Mouse (Mus musculus) kidney, adult 2 months (tissue): ENCODE measurements at regions not wholly inside any gene's neighbourhood (a gene's known extent, or its start where the extent isn't known, plus 50 kb on each side); places are given as distances from the start of the nearest gene placed in this dataset.

Experiments used
- DNase-seq: peaks from one replicate; pipeline ENCODE4 v3.0.0; 2021
- H3K27ac ChIP-seq: fragments of 200-500 bp; 2 replicates; pipeline ENCODE4 v1.5.1; 2012; ENCODE audit warnings: low read depth, low read length, control low read depth, inconsistent platforms; ENCODE audit not compliant: insufficient read depth
- H3K27me3 ChIP-seq: fragments of 200-500 bp; replicated peaks from 2 replicates; pipeline ENCODE4 v1.6.1; 2012; ENCODE audit warnings: mild to moderate bottlenecking, moderate library complexity, low read length, inconsistent platforms; ENCODE audit not compliant: control insufficient read depth, insufficient read depth
- H3K36me3 ChIP-seq: fragments of 200-500 bp; 2 replicates; pipeline ENCODE4 v1.6.1; 2012; ENCODE audit warnings: mild to moderate bottlenecking, moderate library complexity, low read length, inconsistent platforms; ENCODE audit not compliant: control insufficient read depth, insufficient read depth
- H3K4me1 ChIP-seq: fragments of 200-500 bp; 2 replicates; pipeline ENCODE4 v1.6.1; 2011; ENCODE audit warnings: low read length; ENCODE audit not compliant: control insufficient read depth, insufficient read depth
- H3K4me3 ChIP-seq: fragments of 200-500 bp; 2 replicates; pipeline ENCODE4 v1.5.1; 2011; ENCODE audit warnings: mild to moderate bottlenecking, low read depth, low read length, control low read depth; ENCODE audit not compliant: insufficient read depth
- CTCF ChIP-seq: fragments of 200-500 bp; conservative IDR thresholded peaks from 2 replicates; pipeline ENCODE4 v1.5.1; 2011; ENCODE audit warnings: low read depth, mild to moderate bottlenecking, control low read depth, low read length, moderate library complexity, mixed read lengths; ENCODE audit not compliant: insufficient read depth, insufficient read length
- POLR2A ChIP-seq: fragments of 200-500 bp; IDR thresholded peaks from one replicate; pipeline ENCODE4 v1.6.1; 2011; ENCODE audit warnings: low read depth, low read length, control low read depth
- WGBS: fragments of 180-500 bp; shearing (Covaris S2); methylation state at CpG from one replicate; pipeline ENCODE4 v1.1.7; 2018; 5-methylcytosine and 5-hydroxymethylcytosine counted together

GRCm38 (mm10) chr4:12563016-12563415 lies 391.2 kb upstream of the Fam92a start:
- no peak overlapping the region for H3K27ac ChIP-seq
- H3K4me1 ChIP-seq: no peaks in the 10 kb centered on the region
- no peak overlapping the region for H3K4me3 ChIP-seq
- H3K36me3 ChIP-seq: no peaks in the 10 kb centered on the region
- no peak for TF ChIP-seq CTCF
- TF ChIP-seq POLR2A: no peak
- no peaks in the 10 kb centered on the region for H3K27me3 ChIP-seq
- peak; percentile 31 for DNase-seq
- WGBS: 41% methylated on average over 1 of the region's 1 CpGs

- DNase-seq: no peak
- H3K4me1 ChIP-seq: no peaks in the 10 kb centered on the region
- no peaks in the 10 kb centered on the region for H3K27me3 ChIP-seq
- WGBS: 57% methylated on average over 3 of the region's 3 CpGs
- H3K36me3 ChIP-seq: no peaks in the 10 kb centered on the region
- no peak overlapping the region for H3K27ac ChIP-seq
- H3K4me3 ChIP-seq: no peak overlapping the region
- TF ChIP-seq CTCF (no peak), POLR2A (no peak)
Measured at GRCm38 (mm10) chr4:12560546-12560945, 388.7 kb upstream of the Fam92a start.

- Histone ChIP-seq H3K27ac (no peak overlapping the region), H3K36me3 (no peaks in the 10 kb centered on the region), H3K4me1 (no peaks in the 10 kb centered on the region), H3K27me3 (no peaks in the 10 kb centered on the region), H3K4me3 (no peak overlapping the region)
- WGBS: 80% methylated on average over 4 of the region's 4 CpGs
- TF ChIP-seq POLR2A (no peak), CTCF (no peak)
- no peak for DNase-seq
Measured at GRCm38 (mm10) chr4:12560015-12560414, 388.2 kb upstream of the Fam92a start.

DNA sequence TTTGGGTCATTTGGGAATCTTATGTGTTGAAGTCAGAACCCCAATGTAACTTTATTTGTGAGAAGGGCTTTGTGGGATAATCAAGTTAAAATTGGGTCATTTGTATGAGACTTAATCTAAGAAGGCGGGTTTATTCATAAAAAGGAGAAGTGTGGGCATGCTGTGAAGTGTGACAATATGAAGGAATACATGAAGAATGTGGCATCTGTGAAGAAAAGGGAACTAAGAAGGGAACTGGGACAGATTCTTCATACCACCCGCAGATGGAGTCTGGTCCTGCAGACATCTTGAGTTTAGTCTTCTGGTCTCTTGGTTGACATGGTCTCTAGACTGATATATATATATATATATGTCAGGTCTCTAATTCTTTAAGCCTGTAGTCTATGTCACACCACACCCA lies 385.3 kb upstream of the Fam92a start:
- 89% methylated on average over 2 of the region's 2 CpGs for WGBS
- DNase-seq: no peak
- H3K4me1 ChIP-seq: no peaks in the 10 kb centered on the region
- no peak overlapping the region for H3K4me3 ChIP-seq
- H3K27ac ChIP-seq: no peak overlapping the region
- H3K36me3 ChIP-seq: no peaks in the 10 kb centered on the region
- no peaks in the 10 kb centered on the region for H3K27me3 ChIP-seq
- TF ChIP-seq POLR2A (no peak), CTCF (no peak)

DNA sequence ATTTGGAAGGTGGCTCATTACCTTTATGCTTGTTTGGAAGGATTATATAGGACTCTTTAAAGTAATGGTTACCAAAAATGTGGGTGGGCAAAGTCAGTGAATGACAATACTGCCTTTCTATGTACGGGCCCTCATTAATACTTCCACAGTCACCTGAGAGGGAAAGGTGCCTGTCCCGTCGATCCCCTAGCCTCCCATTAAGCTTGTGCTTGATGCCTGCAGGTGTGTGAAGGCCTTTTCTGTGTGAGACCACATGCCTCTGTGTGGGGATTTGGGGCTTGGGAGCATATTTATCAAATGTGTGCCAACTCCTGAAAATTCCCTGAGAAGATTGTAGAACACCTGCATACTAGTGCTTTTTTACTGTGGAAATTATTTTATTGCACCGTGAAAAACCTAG lies 377.4 kb upstream of the Fam92a start:
- Histone ChIP-seq H3K4me1 (no peaks in the 10 kb centered on the region), H3K27ac (no peak overlapping the region), H3K27me3 (no peaks in the 10 kb centered on the region), H3K4me3 (no peak overlapping the region), H3K36me3 (no peaks in the 10 kb centered on the region)
- WGBS: 87% methylated on average over 4 of the region's 4 CpGs
- no peak for DNase-seq
- TF ChIP-seq POLR2A (no peak), CTCF (no peak)

DNA sequence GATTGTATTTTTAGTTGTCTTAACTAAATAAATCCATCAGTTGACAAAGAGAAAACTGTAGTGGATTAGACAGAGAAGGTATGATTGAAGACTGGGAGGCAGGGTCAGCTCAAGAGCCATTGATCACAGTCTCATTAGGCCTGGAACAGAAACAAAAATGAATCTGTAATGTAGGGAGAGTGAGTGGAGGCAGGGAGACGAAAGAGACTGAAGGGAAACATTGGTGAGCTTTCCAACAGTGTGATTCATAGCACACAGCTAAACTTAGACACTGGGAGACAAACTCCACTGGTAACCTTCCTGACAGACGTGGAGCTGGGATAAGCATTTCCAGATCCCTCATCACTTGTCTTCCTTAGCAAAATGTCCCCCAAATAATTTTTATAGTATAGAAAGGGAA lies 372.1 kb upstream of the Fam92a start:
- WGBS: 57% methylated on average over 2 of the region's 2 CpGs
- TF ChIP-seq POLR2A: no peak
- TF ChIP-seq CTCF: no peak

DNA sequence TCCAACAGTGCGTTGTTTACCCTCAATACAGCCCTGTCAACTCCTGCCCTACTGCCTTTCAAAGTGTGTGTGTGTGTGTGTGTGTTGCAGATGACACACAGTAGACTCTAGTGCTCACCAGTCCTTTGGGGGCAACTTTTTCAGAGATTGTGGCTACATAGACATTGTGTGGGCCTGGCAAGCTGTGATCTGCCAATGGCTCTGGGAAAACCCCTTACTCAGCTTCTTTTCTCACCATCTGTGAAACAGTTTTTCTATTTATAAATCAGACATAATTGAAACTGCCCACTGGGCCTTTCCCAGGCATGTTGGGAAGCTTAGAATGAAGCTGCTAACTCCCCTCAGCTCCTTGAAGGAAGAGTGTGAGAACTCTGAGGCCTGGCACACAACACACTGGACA lies 369.7 kb upstream of the Fam92a start:
- TF ChIP-seq CTCF (no peak), POLR2A (no peak)
- H3K4me3 ChIP-seq: no peak overlapping the region
- no peaks in the 10 kb centered on the region for H3K36me3 ChIP-seq
- H3K4me1 ChIP-seq: no peaks in the 10 kb centered on the region
- no peak for DNase-seq
- 81% methylated on average over 1 of the region's 1 CpGs for WGBS
- H3K27ac ChIP-seq: no peak overlapping the region
- no peaks in the 10 kb centered on the region for H3K27me3 ChIP-seq

More for the DNA sequence above, 372.1 kb upstream of the Fam92a start:
- Histone ChIP-seq H3K36me3 (no peaks in the 10 kb centered on the region), H3K27ac (no peak overlapping the region), H3K27me3 (no peaks in the 10 kb centered on the region), H3K4me1 (no peaks in the 10 kb centered on the region), H3K4me3 (no peak overlapping the region)
- no peak for DNase-seq
